Mouse (Mus musculus) mesoderm, embryonic 11.5 days (tissue): ENCODE measurements around the gene Irgm2.
"Not testable (repeated sequence)": the region's sequence is repeated elsewhere in the genome, so short reads cannot be mapped to it uniquely, and the experiment has no call there.

ENCODE experiments used
- DNase-seq: peaks from one replicate; pipeline ENCODE4 v3.0.0-alpha.2; 2012; ENCODE audit warnings: low read depth, low spot score

Irgm2 gene

GRCm38 (mm10) chr11:58213673-58214342 lies 14.4 kb downstream of the Irgm2 start:
- DNase-seq = no peak

- peak; percentile 43 for DNase-seq
Observed at GRCm38 (mm10) chr11:58214391-58215048, 15.1 kb downstream of the Irgm2 start.

- not testable (repeated sequence) for DNase-seq
Observed at GRCm38 (mm10) chr11:58215049-58215430, 15.6 kb downstream of the Irgm2 start.

- no peak for DNase-seq
Observed at GRCm38 (mm10) chr11:58215814-58216213, 16.4 kb downstream of the Irgm2 start.

- no peak for DNase-seq
Observed at GRCm38 (mm10) chr11:58216823-58217222, 17.4 kb downstream of the Irgm2 start.

GRCm38 (mm10) chr11:58223751-58224150 lies 24.3 kb downstream of the Irgm2 start:
- no peak for DNase-seq

- DNase-seq = no peak
Observed at GRCm38 (mm10) chr11:58224313-58224712, 24.9 kb downstream of the Irgm2 start.

- DNase-seq = not testable (repeated sequence)
Observed at GRCm38 (mm10) chr11:58224872-58225271, 25.5 kb downstream of the Irgm2 start.

GRCm38 (mm10) chr11:58225655-58226054 lies 26.2 kb downstream of the Irgm2 start:
- peak; percentile 85 for DNase-seq

- DNase-seq = no peak
Observed at GRCm38 (mm10) chr11:58226425-58226824, 27.0 kb downstream of the Irgm2 start.

GRCm38 (mm10) chr11:58228021-58228420 lies 28.6 kb downstream of the Irgm2 start:
- DNase-seq = not testable (repeated sequence)

GRCm38 (mm10) chr11:58230396-58230910 lies 31.0 kb downstream of the Irgm2 start:
- no peak for DNase-seq

- DNase-seq = no peak
Observed at GRCm38 (mm10) chr11:58231156-58231555, 31.7 kb downstream of the Irgm2 start.

GRCm38 (mm10) chr11:58234551-58234950 lies 35.1 kb downstream of the Irgm2 start:
- not testable (repeated sequence) for DNase-seq

GRCm38 (mm10) chr11:58235152-58235551 lies 35.7 kb downstream of the Irgm2 start:
- DNase-seq = peak; percentile 56

- DNase-seq = peak; percentile 69
Observed at GRCm38 (mm10) chr11:58238840-58239791, 39.7 kb downstream of the Irgm2 start.

- DNase-seq = peak; percentile 4
Observed at GRCm38 (mm10) chr11:58247294-58247693, 47.9 kb downstream of the Irgm2 start.

- no peak for DNase-seq
Observed at GRCm38 (mm10) chr11:58249203-58249981, 50.0 kb downstream of the Irgm2 start.

GRCm38 (mm10) chr11:58250550-58250949 lies 51.1 kb downstream of the Irgm2 start:
- no peak for DNase-seq

- DNase-seq = no peak
Observed at GRCm38 (mm10) chr11:58254411-58254810, 55.0 kb downstream of the Irgm2 start.

GRCm38 (mm10) chr11:58257816-58258215 lies 58.4 kb downstream of the Irgm2 start:
- DNase-seq = no peak
